Mouse (Mus musculus) spleen, postnatal 4 days (tissue): ENCODE measurements at regions not wholly inside any gene's neighbourhood (a gene's known extent, or its start where the extent isn't known, plus 50 kb on each side); places are given as distances from the start of the nearest gene placed in this dataset.

Experiments
- DNase-seq, 2 experiments: peaks; one replicate each; pipeline ENCODE4 v3.0.0; 2022; ENCODE audit warnings: low spot score in 2 of 2

GRCm38 (mm10) chr7:113113266-113113893 lies 93.9 kb upstream of the Arntl start:
- DNase-seq, result no peak

DNA sequence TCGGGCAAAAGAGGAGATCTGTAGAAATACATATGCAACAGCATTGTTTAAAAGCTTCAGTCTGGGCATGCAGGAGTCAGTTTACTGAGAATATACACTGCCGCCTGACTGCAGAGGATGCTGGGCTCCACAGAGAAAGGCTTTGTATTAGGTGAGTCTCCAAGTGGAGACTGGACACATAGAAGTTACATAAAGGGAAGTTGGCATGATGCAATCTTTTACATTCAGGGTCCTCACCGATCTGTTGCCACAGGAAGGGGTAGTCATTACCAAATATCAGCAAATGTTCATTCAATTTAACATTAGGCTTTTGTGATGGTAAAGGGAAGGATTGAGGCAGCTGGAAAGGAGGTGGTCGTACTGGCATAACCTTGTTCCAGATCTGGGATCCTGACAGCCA lies 89.7 kb upstream of the Arntl start:
- no peak for DNase-seq

DNA sequence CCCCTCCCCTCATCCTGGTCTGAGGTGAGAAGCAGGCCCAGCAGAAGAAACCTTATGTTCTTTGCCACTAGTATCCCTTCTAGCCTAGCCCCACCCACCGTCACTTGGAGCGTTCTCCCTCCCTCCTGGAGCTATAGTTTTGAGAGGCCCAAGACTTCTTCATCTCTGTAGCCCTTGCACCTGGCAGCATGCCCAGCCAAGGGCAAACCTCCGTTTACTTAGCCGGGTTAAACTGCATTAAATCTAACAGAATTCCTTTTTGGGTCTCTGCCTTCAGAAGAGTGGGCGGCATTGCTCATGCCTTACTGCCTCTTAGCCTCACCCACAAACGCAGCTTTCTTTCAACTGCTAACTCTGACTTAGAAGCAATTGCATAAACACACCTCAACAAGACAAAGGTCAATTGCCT lies 85.3 kb upstream of the Arntl start:
- DNase-seq, result no peak

DNA sequence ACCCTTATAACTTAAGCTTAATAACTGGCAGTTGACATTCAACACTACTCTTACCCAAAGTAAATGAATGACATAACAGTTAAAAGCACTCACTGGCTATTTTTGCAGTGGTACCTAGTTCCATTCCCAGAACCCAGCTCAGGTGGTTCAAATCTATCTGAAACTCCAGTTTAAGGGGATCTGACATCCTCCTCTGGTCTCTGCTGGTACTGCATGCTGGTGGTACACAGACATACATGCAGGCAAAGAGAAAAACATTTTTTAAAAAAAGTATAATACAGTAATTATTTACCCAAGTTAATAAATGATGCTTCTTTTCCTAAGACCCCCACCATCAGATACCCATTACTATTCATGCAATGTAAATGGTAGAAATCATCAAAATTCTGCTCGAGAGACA lies 81.3 kb upstream of the Arntl start:
- no peak for DNase-seq

DNA sequence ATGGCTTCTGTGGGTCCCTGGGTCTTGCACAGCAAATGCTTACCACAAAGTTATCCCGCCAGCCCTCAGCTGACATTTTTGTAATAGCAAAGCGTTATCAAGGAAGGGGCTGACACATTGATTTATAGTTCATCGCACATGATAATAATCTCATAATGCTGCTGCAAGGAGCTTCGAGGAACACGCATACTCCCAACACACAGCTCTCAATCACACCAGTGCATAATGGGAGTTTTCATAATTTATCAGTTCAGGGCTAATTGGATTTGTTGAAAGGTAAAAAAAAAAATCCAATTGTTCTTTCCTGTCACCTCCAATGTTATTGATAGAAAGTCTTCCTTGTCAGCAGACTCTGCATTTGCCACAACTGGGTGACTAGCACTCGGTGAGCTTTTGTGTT lies 76.7 kb upstream of the Arntl start:
- no peak for DNase-seq

DNA sequence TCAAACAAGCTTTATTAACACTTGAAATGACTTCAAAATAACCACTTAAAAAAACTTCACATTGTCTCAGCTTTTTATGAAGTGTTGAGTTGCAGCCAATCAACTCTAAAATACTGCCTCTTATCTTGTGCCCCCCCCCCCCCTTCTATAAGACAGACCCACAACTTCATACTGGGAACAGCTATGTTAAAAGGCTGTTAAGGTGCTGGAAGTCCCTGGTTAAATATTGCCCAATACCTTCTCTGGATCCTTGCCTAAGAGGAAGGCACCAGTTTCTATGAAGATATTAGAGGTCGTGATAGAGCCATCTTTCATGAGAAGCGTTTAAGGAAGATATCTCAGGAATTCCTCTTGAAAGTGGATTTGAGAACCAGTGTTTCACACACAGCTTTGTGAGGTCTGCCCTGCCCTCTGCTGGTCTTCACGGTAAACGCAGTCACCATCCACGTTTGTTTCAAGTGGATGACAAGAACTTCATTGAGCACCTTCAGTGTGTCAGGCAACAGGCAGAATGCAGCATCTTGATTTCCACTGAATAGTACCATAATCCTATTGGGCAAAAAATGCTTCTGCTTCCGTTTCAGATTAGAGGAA lies 75.2 kb upstream of the Arntl start:
- no peak for DNase-seq

DNA sequence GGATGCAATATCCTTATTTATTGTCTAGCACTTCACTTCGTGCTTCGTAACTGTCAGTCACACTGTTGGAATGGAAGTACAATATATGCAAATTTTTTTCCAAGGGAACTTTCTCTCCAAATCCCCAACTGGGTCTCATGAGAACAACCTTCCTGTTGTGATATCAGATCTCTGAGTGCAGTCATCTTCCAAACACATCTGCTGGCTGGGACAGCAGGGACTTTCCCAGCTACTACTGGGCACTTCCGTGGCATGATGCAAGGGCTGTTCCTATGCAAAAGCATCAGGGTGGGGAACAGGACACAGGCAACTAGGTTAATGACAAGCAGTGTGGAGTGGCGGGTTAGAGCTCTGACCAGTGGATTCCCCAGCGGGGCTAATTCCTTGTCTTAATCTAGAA lies 73.4 kb upstream of the Arntl start:
- no peak for DNase-seq

GRCm38 (mm10) chr7:113140011-113140438 lies 67.2 kb upstream of the Arntl start:
- DNase-seq, result no peak

- DNase-seq, result no peak
Measured at GRCm38 (mm10) chr7:113141846-113142683, 65.2 kb upstream of the Arntl start.

DNA sequence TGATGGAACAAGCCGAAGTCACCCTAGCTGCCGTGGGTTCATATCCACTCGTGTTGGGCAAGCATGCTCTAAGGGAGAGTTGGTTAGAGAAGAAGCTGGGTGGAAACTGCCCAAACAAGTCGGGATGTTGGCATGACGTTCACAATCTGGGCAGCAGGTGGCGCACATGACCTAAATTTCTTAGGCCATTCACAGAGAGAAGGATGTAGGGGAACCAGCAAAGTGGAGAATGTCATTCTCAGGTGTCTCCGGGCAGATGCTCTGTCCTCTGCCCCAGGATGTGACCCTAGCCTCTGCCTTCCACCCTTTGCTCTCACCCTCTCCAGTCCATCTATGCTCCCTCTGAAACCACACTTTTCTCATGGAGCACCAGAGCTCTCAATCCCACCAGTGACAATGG lies 63.7 kb upstream of the Arntl start:
- DNase-seq, result peak; percentile 61 to 81

DNA sequence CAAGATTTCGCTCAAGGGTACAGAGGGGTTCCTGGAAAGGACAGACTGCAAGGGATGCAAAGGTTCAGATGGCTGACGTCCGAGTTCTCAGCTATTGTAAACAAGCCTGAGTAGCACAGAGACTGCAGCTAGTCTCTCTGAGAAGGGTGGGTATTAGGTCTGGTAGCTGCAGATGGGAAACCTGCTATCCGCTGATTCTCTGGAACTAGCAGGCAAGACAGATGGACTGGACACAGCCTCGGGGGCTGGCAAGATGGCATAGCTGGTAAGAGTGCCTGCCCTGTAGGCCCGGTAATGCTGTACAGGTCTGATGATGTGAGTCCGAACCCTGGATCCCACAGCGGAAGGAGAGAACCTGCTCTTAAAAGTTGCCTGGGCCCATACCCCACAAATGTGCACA lies 62.2 kb upstream of the Arntl start:
- no peak for DNase-seq

DNA sequence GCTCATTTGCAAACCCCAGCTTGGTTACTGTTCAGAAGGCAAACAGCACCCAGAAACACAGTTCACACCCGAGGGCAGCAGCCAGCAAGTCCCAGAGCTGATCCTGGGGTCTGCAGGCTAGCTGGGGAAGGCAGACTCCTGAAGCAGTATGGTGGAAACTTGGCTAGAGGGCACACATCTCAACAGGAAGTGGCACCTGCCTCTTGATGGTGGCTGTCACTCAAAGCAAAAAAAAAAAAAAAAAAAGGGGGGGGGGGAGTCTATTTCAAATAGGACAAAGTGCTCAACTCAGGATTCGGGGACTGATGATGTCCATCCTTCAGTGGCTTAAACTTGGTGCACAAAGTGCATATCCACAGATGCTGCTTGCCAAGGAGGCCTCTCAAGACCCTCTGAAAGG lies 61.2 kb upstream of the Arntl start:
- DNase-seq, result no peak

DNA sequence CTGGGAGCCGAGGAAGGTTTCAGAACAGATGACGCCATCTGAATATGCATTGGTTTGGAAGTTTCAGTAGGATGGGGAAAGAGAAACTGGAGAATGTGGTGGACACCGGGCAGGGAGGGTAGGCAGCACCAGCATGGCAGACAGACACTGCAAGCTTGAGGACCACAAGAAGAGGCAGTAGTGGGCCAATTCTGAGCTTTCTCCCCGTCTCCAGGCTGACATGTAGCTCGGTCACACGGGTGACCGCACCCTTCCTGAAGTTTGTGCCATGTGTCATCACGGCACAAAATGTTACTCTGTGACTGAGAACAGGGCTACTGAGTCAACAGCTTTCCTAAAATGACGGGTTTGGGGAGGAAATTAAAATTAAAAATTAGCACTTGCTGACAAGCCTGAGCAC lies 60.7 kb upstream of the Arntl start:
- DNase-seq, result no peak

DNA sequence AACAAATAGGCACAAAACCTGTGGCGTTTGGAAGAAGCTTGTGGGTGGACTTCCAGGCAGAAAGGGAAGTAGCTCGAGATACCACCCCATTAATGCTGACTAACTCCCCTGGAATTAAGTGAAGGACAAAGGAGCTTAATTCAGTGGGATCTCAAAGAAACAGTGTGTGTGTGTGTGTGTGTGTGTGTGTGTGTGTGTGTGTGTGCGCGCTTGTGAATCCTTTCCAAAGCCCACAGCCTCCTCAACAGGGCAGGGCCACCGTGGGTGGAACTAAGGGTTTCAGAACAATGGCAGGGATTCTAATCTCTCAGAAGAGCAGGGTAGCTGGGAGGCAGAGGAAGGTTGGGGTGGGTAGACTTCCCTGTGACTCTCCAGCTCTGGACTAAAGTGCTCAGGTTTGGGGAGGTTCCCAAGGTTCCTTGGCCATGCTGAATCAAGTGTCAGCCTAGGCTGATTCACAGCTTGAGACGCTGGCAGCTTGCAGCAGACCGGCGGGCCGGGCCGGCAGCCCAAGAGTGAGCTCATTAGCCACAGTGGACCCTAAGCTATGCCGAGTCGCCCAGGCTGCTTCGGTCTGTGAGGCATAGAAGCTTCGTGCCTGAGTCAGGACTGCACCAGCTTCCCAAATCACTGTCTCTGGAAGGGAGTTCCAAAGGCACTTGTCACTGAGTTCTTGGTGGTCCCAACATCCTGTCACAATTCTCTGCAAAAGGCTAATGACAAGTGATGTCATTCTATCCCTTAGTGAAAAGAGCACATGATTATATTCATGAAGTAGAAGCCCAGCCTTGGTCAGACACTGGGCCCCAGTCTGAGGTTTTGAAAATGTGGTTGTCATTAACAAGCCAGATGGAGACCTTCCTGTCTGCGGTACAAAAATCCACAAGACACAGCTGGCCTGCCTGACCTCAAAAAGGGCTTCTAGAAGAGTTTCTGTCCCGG lies 59.6 kb upstream of the Arntl start:
- no peak for DNase-seq

- DNase-seq, result no peak
Measured at GRCm38 (mm10) chr7:113148700-113149099, 58.6 kb upstream of the Arntl start.

- DNase-seq, result no peak
Measured at GRCm38 (mm10) chr7:113149966-113150470, 57.2 kb upstream of the Arntl start.

DNA sequence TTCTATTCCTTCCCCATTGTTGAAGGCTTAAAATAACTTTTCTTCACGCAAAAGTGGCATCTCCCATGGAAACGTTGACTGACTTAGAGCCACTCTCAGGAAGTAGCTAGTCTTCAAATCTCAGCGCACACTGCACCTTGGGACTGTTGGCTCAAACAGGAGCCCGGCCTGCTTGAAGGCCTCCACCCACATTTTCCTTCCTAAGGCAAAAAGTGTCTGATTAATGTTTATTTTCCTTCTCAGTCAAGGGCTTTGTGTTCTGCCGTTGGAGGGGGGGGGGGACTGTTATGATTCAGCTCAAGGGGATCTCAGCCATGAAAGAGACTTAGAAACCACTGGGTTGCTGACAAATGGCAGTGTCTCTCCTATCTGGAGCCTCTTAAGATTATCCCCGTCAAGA lies 56.5 kb upstream of the Arntl start:
- DNase-seq, result no peak

DNA sequence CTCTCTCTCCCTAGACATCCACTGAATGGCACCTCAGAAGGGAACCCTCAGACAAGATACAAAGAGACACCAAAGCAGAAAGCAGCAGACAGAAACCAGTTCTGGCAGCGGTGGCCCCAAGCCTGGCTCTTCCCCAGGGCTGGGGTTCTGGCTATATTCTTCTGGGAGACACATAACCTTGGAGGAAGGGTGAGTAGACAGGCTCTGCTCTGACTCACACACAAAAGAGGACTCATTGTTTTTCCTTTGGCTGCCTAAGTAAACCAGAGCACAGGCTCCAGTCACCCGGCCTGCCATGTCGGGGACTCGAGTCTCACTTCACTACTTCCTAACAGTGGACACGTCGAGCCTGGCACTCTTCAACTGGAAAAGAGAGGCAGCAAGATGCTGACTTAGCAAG lies 55.8 kb upstream of the Arntl start:
- DNase-seq, result no peak

DNA sequence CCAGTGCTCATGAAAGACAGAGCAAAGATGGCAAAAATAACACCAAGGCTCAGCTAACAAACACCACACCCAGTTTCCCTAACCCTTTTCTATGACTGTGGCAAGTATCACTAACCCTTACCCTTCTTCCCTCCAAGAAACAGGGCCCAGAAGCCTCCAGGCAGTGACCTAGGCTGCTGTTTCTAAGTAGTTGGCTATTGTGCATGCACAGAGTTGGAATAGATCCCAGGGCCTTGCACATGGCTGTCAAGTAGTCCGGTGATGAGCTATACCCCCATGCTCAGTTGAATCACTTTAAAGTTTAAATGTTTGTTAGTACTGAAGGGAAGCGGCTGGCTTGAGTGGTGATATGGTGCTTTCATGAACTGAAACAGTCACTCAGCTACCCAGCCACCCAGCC lies 53.9 kb upstream of the Arntl start:
- no peak for DNase-seq

DNA sequence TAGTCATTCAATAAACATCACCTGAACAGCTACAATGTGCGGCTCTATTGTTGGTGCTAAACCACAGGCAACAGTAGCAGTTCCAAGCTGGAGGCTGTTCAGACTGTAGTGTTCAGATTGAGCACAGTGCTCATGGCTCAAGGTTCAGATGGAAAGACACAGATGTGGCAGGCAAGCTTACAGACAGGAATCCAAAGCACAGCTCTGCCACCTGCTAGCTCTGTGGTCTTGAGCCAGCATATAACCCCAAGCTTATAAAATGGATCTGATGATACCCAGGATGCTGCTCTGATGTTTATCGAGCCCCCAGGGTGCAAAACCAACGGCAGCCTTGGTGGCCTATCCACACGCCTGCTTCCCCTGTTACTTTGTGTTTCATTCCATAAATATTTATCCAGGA lies 53.2 kb upstream of the Arntl start:
- DNase-seq, result no peak

GRCm38 (mm10) chr7:113156366-113156765 lies 50.9 kb upstream of the Arntl start:
- no peak for DNase-seq
